Mouse (Mus musculus) splenic B cell, adult 2 months (primary cell): ENCODE measurements around the gene Serpinb2.

Experiments
- DNase-seq: peaks from one replicate; pipeline ENCODE4 v3.0.0-alpha.2; 2011; ENCODE audit warnings: low read depth, low spot score
- H3K27me3 ChIP-seq: 2 replicates; pipeline ENCODE4 v1.6.1; 2012; ENCODE audit warnings: mild to moderate bottlenecking, low read length, moderate library complexity, mixed read lengths; ENCODE audit not compliant: control insufficient read depth, poor library complexity, insufficient read depth, severe bottlenecking
- H3K36me3 ChIP-seq: 2 replicates; pipeline ENCODE4 v1.6.1; 2012; ENCODE audit warnings: mild to moderate bottlenecking, low read length, moderate library complexity, mixed read lengths; ENCODE audit not compliant: control insufficient read depth, poor library complexity, insufficient read depth, severe bottlenecking

The Serpinb2 gene

DNA sequence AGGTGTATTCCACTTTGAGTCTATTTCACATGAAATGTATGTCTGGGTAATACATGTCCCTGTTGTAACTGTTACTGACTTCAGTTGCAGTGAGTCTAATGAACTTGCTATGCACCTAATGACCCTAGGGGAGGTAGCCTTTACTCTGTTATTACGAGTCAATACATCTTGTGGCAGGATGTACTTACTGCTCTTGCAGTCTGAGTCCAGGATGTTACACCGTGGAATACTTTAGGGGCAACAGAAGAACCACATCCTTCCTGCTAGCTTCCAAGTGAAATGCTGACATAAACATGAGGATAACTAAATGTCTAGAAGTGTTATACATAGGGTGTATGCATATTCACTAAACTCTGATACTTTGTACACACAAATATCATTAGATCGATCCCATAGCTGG lies 22.5 kb downstream of the Serpinb2 start:
- no peak for DNase-seq
- H3K27me3 ChIP-seq: no peaks in the 10 kb centered on the region
- no peaks in the 10 kb centered on the region for H3K36me3 ChIP-seq

DNA sequence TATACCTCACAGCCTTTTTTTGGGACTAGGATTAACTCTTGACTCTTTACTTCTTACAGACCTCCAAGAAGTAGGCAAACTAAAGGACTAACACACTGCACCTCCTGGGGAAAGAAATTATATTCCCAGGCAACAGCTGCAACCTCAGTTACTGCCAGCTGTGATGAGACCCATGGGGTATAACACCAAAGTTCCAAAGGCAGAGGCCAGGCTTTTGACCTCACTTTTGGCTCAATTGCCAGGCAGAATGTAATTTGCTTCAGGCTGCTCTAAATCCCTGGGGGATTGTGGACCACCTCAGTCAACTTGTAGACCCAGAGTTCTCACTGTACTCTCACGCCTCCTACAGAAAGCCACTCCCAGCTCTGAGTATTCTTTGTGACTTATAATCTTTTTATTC lies 26.2 kb downstream of the Serpinb2 start:
- Histone ChIP-seq H3K27me3 (no peaks in the 10 kb centered on the region), H3K36me3 (no peaks in the 10 kb centered on the region)
- no peak for DNase-seq

DNA sequence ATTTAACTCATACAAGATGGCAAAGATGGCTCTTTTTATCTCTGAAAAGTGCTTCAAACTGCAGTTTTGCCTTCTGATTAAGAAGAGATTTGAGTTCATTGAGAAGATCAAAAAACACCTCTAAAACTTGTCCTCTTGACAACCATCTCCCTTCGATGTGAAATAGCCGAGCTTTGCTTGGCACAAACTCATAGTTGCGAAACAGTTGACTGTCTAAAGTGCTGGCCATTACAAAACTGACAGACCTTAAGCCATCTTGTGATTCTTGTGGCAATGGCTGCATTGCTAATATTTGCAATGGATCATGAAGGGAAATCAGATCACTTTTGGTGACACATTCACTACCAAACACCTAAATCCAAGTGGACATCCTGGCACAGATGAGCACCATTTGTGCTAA lies 48.3 kb downstream of the Serpinb2 start:
- H3K36me3 ChIP-seq: no peaks in the 10 kb centered on the region

DNA sequence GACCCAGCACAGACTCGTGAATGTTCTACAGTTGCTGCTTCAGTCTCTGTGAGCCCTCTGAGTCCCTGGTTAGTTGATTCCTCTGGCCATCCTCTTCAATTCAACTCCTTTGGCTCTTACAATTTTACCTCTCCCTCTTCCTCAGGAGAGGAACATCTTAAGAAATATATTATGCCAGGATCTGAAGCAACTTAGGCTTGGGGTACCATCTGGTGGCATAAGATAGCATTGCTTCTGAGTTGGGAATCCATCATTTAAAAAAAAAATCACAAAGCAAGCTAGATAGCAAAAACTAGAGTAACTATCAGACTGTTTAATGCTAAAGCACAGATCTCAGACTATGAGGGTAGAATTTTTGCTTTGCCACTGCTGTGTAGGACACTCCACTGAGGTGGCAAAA lies 50.9 kb downstream of the Serpinb2 start:
- no peak for DNase-seq
- Histone ChIP-seq H3K27me3 (no peaks in the 10 kb centered on the region), H3K36me3 (no peaks in the 10 kb centered on the region)

More for the DNA sequence above, 48.3 kb downstream of the Serpinb2 start:
- H3K27me3 ChIP-seq: no peaks in the 10 kb centered on the region
- no peak for DNase-seq

DNA sequence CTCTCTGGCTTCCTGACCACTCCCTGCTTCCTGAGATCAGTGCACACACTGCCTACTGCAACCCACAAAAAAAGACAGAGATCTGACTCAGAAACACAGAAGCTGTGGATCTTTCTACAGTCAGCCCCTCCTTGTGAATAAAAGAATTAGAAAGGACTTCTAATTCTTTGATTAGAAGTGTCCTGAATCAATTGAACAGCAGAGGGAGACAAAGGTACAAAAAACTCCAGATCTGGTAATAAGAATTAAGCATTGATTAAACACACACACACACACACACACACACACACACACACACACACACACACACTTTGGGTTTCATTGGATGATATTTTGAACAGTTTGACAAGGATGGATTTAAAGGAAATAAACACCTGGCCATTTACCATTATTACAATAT lies 54.4 kb downstream of the Serpinb2 start:
- no peak for DNase-seq
- H3K27me3 ChIP-seq: no peaks in the 10 kb centered on the region

DNA sequence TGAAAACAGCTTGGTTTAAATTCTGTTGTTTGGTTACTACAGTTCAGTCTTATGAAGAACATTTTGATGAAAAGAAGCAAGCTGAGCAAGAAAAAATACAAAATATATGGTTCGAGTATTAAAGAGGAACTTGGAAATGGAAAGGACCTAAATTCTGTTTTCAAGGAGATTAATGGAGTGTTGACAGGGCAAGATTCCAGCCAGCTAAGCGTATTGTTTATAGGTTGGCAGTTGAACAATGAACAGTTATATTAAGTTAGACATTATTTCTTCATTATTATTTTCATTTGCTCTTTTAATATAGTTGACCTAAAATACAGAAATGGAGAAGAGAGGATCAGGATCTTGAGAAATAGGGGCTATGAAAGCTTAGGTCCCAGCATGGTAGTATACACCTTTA lies 64.9 kb downstream of the Serpinb2 start:
- no peak for DNase-seq
- Histone ChIP-seq H3K36me3 (no peaks in the 10 kb centered on the region), H3K27me3 (no peaks in the 10 kb centered on the region)

More for the DNA sequence above, 54.4 kb downstream of the Serpinb2 start:
- no peaks in the 10 kb centered on the region for H3K36me3 ChIP-seq

DNA sequence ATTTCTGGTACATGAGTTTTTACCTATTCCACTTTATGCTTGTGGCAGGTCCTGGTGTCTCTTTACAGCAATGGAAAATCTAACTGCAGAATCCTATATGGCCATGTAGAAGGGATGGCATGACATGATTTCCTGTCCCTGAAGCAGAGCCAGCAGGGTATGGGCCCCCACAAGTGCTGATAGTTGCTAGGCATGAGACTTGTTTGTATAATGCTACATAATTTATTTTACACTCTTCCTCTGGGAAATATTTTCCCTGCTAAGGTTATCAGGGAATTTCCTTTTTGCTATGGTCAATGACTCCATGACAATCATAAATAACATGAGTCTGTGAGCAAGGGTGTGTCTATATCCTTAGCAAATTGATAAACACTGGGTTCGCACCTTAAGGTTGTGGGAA lies 66.3 kb downstream of the Serpinb2 start:
- DNase-seq: no peak
- H3K27me3 ChIP-seq: no peaks in the 10 kb centered on the region
- no peaks in the 10 kb centered on the region for H3K36me3 ChIP-seq

DNA sequence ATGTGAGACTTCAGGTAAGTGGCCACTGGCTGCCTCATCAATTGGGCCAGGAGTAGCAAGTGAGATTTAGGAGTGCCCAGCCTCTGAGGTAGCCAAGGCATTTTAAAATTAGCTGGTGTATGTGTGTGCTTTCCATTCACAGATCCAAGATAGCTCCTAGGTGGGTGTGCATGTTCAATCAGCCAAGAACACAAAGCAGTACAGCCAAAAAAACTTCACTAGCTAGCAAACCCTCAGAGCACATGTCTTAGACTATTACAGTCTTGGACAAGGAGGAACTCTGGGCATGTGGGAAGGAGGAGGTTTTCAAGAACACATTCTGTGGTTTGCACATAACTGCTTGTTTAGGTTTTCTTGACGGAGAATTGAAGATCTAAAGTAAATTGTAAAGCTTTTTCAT lies 70.0 kb downstream of the Serpinb2 start:
- Histone ChIP-seq H3K27me3 (no peaks in the 10 kb centered on the region), H3K36me3 (no peaks in the 10 kb centered on the region)
- DNase-seq: no peak

DNA sequence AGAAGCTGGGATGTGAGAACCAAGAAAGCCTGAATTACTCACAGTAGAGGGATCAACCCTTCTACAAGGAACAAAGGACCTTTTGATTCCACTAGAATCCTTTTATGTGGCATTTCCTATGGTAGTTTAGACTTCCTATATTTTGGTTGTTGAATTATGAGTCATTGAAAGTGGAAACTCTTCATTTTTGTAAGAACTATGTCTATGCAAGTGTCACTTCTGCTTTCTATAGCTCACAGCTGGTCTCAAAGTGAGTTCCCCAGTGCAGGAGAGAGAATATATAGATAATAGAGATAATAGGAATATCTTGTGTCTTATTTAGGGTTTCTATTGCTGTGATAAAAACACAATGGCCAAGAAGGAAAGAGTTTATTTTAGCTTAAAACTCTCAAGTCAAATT lies 71.7 kb downstream of the Serpinb2 start:
- Histone ChIP-seq H3K36me3 (no peaks in the 10 kb centered on the region), H3K27me3 (no peaks in the 10 kb centered on the region)
- peak; percentile 15 for DNase-seq

DNA sequence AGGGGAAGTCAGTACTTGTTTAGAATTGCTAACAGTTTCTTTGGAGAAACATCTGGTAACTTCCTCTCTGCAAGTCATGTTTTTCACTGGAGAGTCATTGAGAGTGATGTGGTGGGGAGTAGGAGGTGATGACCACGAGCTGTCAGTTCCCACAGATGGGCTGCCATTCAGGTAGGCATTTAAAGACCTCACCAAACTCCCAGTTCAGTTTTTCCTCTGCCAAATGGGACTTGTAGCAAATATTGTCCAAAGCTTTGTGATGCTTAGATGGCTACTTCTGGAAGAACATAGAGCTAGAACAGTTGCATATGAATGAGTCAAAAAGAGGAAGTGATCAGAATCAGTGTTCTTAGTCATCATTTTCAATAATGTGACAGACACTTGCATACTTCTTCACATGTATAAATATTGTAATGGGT lies 72.7 kb downstream of the Serpinb2 start:
- H3K36me3 ChIP-seq: no peaks in the 10 kb centered on the region
- no peaks in the 10 kb centered on the region for H3K27me3 ChIP-seq
- peak; percentile 26 for DNase-seq

DNA sequence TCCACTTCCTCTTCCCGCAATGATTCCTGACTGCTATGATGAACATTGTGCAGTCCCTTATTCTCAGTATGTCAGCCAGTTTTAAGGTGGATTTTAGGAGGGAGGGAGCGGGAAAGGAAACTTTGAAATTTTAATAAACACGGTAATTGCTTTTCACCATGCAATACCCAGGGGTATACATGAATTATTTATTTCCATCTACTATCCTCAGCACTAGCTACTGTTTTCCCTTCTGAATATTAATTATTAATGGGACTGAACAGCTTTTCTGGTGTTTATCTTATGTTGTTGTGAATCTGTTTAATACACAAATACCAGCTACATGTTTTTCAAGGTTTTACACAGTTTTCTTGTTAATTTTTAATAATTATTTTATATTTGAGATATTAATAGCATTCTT lies 73.7 kb downstream of the Serpinb2 start:
- H3K36me3 ChIP-seq: no peaks in the 10 kb centered on the region
- DNase-seq: no peak
- no peaks in the 10 kb centered on the region for H3K27me3 ChIP-seq
